In the genomic region with DNA sequence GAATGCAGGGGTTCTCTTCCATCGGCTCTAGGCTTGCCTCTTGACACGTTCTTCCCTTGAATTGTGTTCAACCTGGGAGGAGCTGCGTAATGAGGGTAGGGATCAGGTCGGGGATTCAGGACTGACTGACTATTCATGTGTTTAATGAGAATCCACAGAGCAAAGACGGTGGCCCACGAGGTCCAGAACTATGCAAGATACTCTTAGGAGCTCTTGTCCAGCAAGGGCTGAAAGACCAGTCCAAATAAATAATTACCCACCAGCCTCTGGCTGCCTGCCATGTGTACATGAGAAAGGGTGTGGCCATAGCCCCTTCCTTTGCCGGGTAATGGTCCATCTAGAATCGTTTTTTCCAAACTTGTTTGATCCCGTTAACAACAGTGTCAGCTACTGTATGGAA, we compare ENCODE assay signal across 9 mouse cellular contexts. TPM values are rescaled to one million over a fixed set of nuclear protein-coding genes. Genes with fewer than 3 reads are reported as not detected.
A peak's percentile ranks its signal among the peaks of the same experiment; 100 is the strongest.
DNase-seq lines count a peak whose midpoint lies in the region; ATAC-seq lines count a peak whose summit lies in the region.
"Had no signal": no experiment of that assay in that cellular context is flagged by ENCODE, and none has a peak within 500 bp of the region (broad histone marks: within the 10 kb centered on the region; RNA-seq: fewer than 3 reads in every experiment).

No protein-coding gene starts in this region.

- no peak overlapping the region for H3K27ac ChIP-seq in embryonic facial prominence, embryonic 14.5 days (replicated peaks; ENCODE audit: low read depth, low read length)
- H3K27ac ChIP-seq in kidney, embryonic 16.5 days (ENCODE audit: low read length), result peak overlapping the region; percentile 21
- no peak overlapping the region for H3K27ac ChIP-seq in midbrain, embryonic 16.5 days (ENCODE audit: low read length)

- peaks cover 65% of the 10 kb centered on the region for H3K4me1 ChIP-seq in embryonic facial prominence, embryonic 14.5 days (ENCODE audit: control insufficient read depth, insufficient read depth, low read length)
- peaks cover 73% of the 10 kb centered on the region for H3K4me1 ChIP-seq in kidney, embryonic 16.5 days (ENCODE audit: insufficient read depth, low read length)
- peaks cover 68% of the 10 kb centered on the region for H3K4me1 ChIP-seq in midbrain, embryonic 16.5 days (ENCODE audit: control insufficient read depth, insufficient read depth, low read length)

- no peak for ATAC-seq in embryonic facial prominence, embryonic 14.5 days (ENCODE audit: low read depth)
- ATAC-seq in kidney, embryonic 16.5 days (ENCODE audit: low FRiP score, low TSS enrichment), result no peak
- no peak for ATAC-seq in midbrain, embryonic 16.5 days

- no peaks in the 10 kb centered on the region for H3K36me3 ChIP-seq in embryonic facial prominence, embryonic 14.5 days (ENCODE audit: control insufficient read depth, insufficient read depth, low read length)
- H3K36me3 ChIP-seq in kidney, embryonic 16.5 days (ENCODE audit: insufficient read depth, low read length), result no peaks in the 10 kb centered on the region
- no peaks in the 10 kb centered on the region for H3K36me3 ChIP-seq in midbrain, embryonic 16.5 days (ENCODE audit: control insufficient read depth, insufficient read depth, low read length)
- H3K36me3 ChIP-seq: G1E had no signal

- WGBS in embryonic facial prominence, embryonic 14.5 days, result 47% methylated on average over 9 of the region's 9 CpGs
- WGBS in kidney, embryonic 16.5 days, result 15% methylated on average over 9 of the region's 9 CpGs
- WGBS in midbrain, embryonic 16.5 days, result 25% methylated on average over 9 of the region's 9 CpGs

- no peak overlapping the region for H3K9ac ChIP-seq in embryonic facial prominence, embryonic 14.5 days (ENCODE audit: low read depth, low read length)
- peak overlapping the region; percentile 36; the same call in 1 of the 2 replicates for H3K9ac ChIP-seq in kidney, embryonic 16.5 days (replicated peaks; ENCODE audit: low read length)
- 0 out of 2 replicates have a peak overlapping the region, but pooled peaks have one; percentile 24 for H3K9ac ChIP-seq in midbrain, embryonic 16.5 days (ENCODE audit: low read depth, low read length)

- H3K4me3 ChIP-seq in embryonic facial prominence, embryonic 14.5 days (ENCODE audit: low read depth, low read length), result no peak overlapping the region
- no peak overlapping the region for H3K4me3 ChIP-seq in kidney, embryonic 16.5 days (ENCODE audit: low read length)
- no peak overlapping the region for H3K4me3 ChIP-seq in midbrain, embryonic 16.5 days (ENCODE audit: low read depth, low read length)

- no peaks in the 10 kb centered on the region for H3K27me3 ChIP-seq in embryonic facial prominence, embryonic 14.5 days (replicated peaks; ENCODE audit: control insufficient read depth, insufficient read depth, low read length)
- no peaks in the 10 kb centered on the region for H3K27me3 ChIP-seq in kidney, embryonic 16.5 days (ENCODE audit: insufficient read depth, low read length)
- no peaks in the 10 kb centered on the region for H3K27me3 ChIP-seq in midbrain, embryonic 16.5 days (ENCODE audit: control insufficient read depth, insufficient read depth, low read depth, low read length)

- H3K4me2 ChIP-seq in embryonic facial prominence, embryonic 14.5 days (ENCODE audit: low read depth, low read length), result 0 out of 2 replicates have a peak overlapping the region, but pooled peaks have one; percentile 1
- peak overlapping the region; percentile 38 for H3K4me2 ChIP-seq in kidney, embryonic 16.5 days (replicated peaks; ENCODE audit: low read depth, low read length)
- H3K4me2 ChIP-seq in midbrain, embryonic 16.5 days (ENCODE audit: low read length), result peak overlapping the region; percentile 28

- DNase-seq in heart, postnatal 4 days, result peak; percentile 49
- no peak for DNase-seq in heart, adult 11 months
- DNase-seq in embryonic facial prominence, embryonic 14.5 days (ENCODE audit: low spot score), result no peak
- DNase-seq in embryo, embryonic 11 days, result no peak
- no peak for DNase-seq in spleen, adult 12 weeks (ENCODE audit: low spot score)
- DNase-seq in layer of hippocampus, postnatal 25 days (ENCODE audit: extremely low spot score in 1 of 2, low spot score in 1 of 2), result no peak

- no peaks in the 10 kb centered on the region for H3K9me3 ChIP-seq in embryonic facial prominence, embryonic 14.5 days (ENCODE audit: control insufficient read depth, low read length)
- H3K9me3 ChIP-seq in kidney, embryonic 16.5 days (ENCODE audit: low read length), result no peaks in the 10 kb centered on the region
- H3K9me3 ChIP-seq in midbrain, embryonic 16.5 days (replicated peaks; ENCODE audit: control insufficient read depth, low read length, poor library complexity, severe bottlenecking), result no peaks in the 10 kb centered on the region

RNA-seq across cellular contexts. Expression of a gene that starts 4.9 kb away (rescaled TPM):
- total RNA-seq in heart, postnatal 4 days (2021), result 10 to 100 TPM; 67.0 to 78.5 TPM
- 31.3 and 36.6 TPM in 2 replicates for polyA plus RNA-seq in embryonic facial prominence, embryonic 14.5 days (2014; fragmentation: Nextera tagmentation; extraction: Ambion mirVana)
- 36.0 and 46.6 TPM in 2 replicates for polyA plus RNA-seq in kidney, embryonic 16.5 days (2015; fragmentation: Nextera tagmentation; extraction: Ambion mirVana)
- polyA plus RNA-seq in midbrain, embryonic 16.5 days (2015; fragmentation: Nextera tagmentation; extraction: Ambion mirVana), result 54.2 and 58.0 TPM in 2 replicates
- 100 to 1,000 TPM in 1 of 2 experiments, 10 to 100 TPM in 1; 82.5 to 105 TPM for total RNA-seq in layer of hippocampus, postnatal 25 days (2021)
